Mouse (Mus musculus) G1E (cell line): ENCODE data around the gene Auts2. TPM values are rescaled to one million over a fixed set of nuclear protein-coding genes. Genes with fewer than 3 reads are reported as not detected.

Source experiments
- ATAC-seq: 2 replicates; pipeline ENCODE4 v1.8.0; 2016; ENCODE audit warnings: mild to moderate bottlenecking; ENCODE audit not compliant: insufficient number of reproducible peaks, poor library complexity, low FRiP score, severe bottlenecking; ENCODE audit errors: extremely low read depth
- DNase-seq: peaks from one replicate; pipeline ENCODE4 v3.0.0; 2012; ENCODE audit warnings: low spot score
- H3K27me3 ChIP-seq: 2 replicates; pipeline ENCODE4 v1.6.1; 2012; ENCODE audit warnings: mild to moderate bottlenecking, low read length, inconsistent platforms; ENCODE audit not compliant: insufficient read depth
- H3K36me3 ChIP-seq: replicated peaks from 2 replicates; pipeline ENCODE3; 2012; ENCODE audit warnings: mild to moderate bottlenecking, inconsistent platforms
- H3K4me1 ChIP-seq: 2 replicates; pipeline ENCODE4 v1.6.1; 2012; ENCODE audit warnings: low read depth, low read length, inconsistent platforms, mixed read lengths; ENCODE audit not compliant: insufficient read depth
- H3K4me3 ChIP-seq: 2 replicates; pipeline ENCODE4 v1.5.1; 2012; ENCODE audit warnings: low read depth, mild to moderate bottlenecking, inconsistent platforms, low read length, moderate library complexity, mixed read lengths
- H3K9me3 ChIP-seq: replicated peaks from 2 replicates; pipeline ENCODE4 v1.6.1; 2012; ENCODE audit warnings: inconsistent platforms
- CTCF ChIP-seq: IDR thresholded peaks from 2 replicates; pipeline ENCODE4 v1.5.1; 2012; ENCODE audit warnings: low read depth, low read length, inconsistent platforms, mixed read lengths
- GATA1 ChIP-seq: IDR thresholded peaks from 2 replicates; pipeline ENCODE4 v1.6.1; 2012; ENCODE audit warnings: borderline replicate concordance, low read length, inconsistent platforms, mixed read lengths
- GATA2 ChIP-seq: IDR thresholded peaks from 2 replicates; pipeline ENCODE4 v1.6.1; 2012; ENCODE audit warnings: low read depth, low read length, inconsistent platforms, borderline replicate concordance
- POLR2AphosphoS5 ChIP-seq: IDR thresholded peaks from 2 replicates; pipeline ENCODE4 v1.6.1; 2012; ENCODE audit warnings: low read depth, low read length, inconsistent platforms; ENCODE audit not compliant: insufficient replicate concordance
- TAL1 ChIP-seq: conservative IDR thresholded peaks from 2 replicates; pipeline ENCODE4 v1.6.1; 2012; ENCODE audit warnings: low read depth, low read length, inconsistent platforms, mixed read lengths
- polyA plus RNA-seq: library from polyadenylated mRNA; stranded (reverse); fragments of >175 nt; gene quantifications from 2 replicates; pipeline ENCODE4 v1.2.3, GENCODE M21; 2012
- total RNA-seq, 2 experiments: library from RNA; stranded (forward) in 1 of 2; stranded (reverse) in 1 of 2; fragments of 200-1000 nt in 1 of 2; fragments of >200 nt in 1 of 2; fragmentation: Nextera tagmentation in 1 of 2; gene quantifications; 2 replicates each; pipeline ENCODE4 v1.2.3; 2014 to 2017

Auts2 gene
- total and polyA plus RNA-seq, 3 experiments, result 0.09 to 1.3 (median 0.90) TPM

DNA sequence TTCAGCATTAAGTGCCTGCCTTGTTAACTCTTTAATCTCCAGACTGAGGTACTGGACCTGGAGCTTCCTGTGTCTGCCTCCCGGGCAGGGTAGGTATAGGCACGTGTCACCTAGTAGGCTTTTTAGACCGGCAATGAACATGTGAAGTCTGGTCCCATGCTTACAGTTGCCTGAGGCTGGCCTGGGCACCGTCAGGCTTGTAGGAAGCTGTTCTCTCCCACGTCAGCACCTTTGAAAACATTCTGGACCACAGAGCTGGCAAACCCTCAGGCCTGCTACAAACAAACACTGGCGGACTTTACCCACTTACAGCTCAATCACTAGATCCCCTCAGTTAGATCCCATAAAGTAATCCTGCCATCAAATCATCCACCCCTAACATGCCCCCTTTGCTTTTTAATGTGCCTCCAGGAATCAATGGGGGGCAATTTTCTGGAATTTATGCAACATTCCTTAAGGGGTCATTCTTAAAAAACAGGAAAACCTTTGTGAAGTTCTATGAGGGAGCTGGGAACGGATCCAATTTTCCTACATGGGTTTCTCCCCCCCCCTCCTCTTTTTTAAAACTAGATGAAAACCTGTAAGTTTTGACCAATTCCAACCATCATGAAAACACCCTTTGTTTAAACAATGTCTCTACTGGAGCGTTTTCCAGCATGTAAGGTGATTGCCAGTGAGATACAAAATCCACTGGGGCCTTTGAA lies 692.4 kb downstream of the Auts2 start:
- Histone ChIP-seq H3K4me1 (no peaks in the 10 kb centered on the region), H3K4me3 (no peak overlapping the region), H3K36me3 (no peaks in the 10 kb centered on the region), H3K9me3 (peaks cover 53% of the 10 kb centered on the region), H3K27me3 (no peaks in the 10 kb centered on the region)
- no peak for DNase-seq
- no peak for ATAC-seq
- no peak for TF ChIP-seq GATA2
- no peak for TF ChIP-seq POLR2AphosphoS5
- TF ChIP-seq TAL1, result no peak
- no peak for TF ChIP-seq CTCF
- TF ChIP-seq GATA1, result no peak

- H3K4me1 ChIP-seq, result no peaks in the 10 kb centered on the region
- no peak overlapping the region for H3K4me3 ChIP-seq
- TF ChIP-seq GATA2, result no peak
- no peak for TF ChIP-seq POLR2AphosphoS5
- TF ChIP-seq TAL1, result no peak
- TF ChIP-seq CTCF, result no peak
- TF ChIP-seq GATA1, result no peak
- no peak for DNase-seq
- no peak for ATAC-seq
- H3K9me3 ChIP-seq, result peaks cover 59% of the 10 kb centered on the region
- no peaks in the 10 kb centered on the region for H3K27me3 ChIP-seq
- no peaks in the 10 kb centered on the region for H3K36me3 ChIP-seq
These were observed 693.5 kb downstream of the Auts2 start for GRCm38 (mm10) chr5:131849644-131850043.

DNA sequence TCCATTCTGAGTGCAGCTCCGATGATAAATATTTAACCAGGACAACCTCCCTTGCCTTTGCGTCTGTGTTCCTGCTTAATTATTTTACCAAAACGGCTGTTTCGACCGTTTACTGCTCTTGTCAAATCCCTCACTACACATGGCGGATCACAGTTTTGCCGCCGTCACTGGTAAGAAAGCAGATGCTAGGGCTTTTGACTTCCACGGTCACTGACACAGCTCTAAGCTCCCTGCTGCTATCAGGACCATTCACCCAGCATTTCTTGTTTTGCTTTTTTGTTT lies 698.7 kb downstream of the Auts2 start:
- ATAC-seq (no peak), DNase-seq (no peak)
- no peak overlapping the region for H3K4me3 ChIP-seq
- TF ChIP-seq TAL1 (no peak), GATA2 (no peak), POLR2AphosphoS5 (no peak), GATA1 (no peak), CTCF (no peak)
- H3K9me3 ChIP-seq, result peaks cover 70% of the 10 kb centered on the region
- no peaks in the 10 kb centered on the region for H3K4me1 ChIP-seq
- no peaks in the 10 kb centered on the region for H3K36me3 ChIP-seq
- no peaks in the 10 kb centered on the region for H3K27me3 ChIP-seq

DNA sequence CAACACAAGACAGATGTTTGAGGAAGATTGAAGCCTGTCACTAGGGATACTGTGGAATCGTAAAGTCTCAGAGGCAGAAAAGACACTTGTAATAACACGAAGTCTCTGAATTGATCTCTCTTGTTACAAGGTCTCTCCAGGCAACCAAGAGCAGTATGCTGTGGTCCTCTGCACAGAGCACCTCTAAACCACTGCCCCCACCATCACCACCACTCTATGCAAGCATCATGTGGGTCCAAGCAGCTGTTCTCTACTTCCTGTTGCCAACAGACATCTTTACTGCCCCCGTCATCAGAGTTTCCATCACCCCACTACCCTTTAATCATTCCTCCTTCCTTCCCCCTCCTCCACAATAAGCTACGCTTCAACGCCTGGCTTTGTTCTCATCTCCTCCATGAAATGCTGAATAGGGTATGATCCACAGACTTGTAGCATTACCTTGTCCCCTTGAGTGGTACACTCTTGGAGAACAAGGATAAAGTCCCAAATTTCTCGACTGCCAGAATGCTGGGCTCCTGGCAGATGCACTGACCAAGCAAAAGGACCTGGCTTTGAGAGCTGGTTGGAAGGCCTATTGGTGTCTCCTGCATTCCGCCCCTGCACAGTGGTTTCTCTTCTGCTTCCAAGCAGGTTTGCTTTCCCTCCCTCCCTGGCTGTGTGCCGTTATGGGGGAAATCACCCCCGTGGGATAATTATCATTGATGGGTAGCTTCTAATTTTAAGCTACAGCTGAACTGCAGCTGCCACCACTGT lies 699.2 kb downstream of the Auts2 start:
- Histone ChIP-seq H3K27me3 (no peaks in the 10 kb centered on the region), H3K36me3 (no peaks in the 10 kb centered on the region), H3K9me3 (peaks cover 71% of the 10 kb centered on the region), H3K4me1 (no peaks in the 10 kb centered on the region), H3K4me3 (no peak overlapping the region)
- DNase-seq (no peak), ATAC-seq (no peak)
- TF ChIP-seq CTCF (no peak), TAL1 (no peak), POLR2AphosphoS5 (no peak), GATA2 (no peak), GATA1 (no peak)

DNA sequence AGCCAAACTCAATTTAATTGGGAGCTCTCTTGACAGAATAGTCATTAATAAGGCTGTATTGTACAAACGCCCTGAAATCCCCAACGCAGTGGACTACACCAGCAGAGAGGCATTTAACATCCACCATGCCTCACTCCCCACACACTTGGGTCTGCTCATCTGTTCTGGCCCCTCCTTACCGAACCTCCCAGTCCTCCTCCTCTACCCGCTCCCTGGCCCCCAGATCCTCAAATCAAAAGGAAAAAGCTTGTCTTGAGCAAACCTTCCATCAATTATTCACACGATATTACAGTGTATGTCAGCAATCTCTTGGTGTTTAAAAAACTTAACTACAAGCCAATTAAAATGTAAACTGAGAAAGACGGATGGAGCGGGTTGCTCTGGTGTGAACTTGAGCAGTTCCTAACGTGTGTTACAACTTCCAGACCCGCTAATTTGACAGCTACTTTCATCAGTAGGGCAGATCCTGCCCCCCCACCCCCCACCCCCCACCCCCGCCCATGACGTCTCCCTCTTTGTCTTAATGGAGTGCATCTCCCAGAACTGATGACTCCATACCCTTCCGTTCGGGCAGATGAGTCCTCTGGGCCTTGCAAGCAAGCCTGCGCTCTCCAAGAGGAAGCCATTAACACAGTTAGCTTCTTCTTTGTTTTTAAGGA lies 703.4 kb downstream of the Auts2 start:
- Histone ChIP-seq H3K4me1 (no peaks in the 10 kb centered on the region), H3K9me3 (peaks cover 47% of the 10 kb centered on the region), H3K27me3 (no peaks in the 10 kb centered on the region), H3K36me3 (no peaks in the 10 kb centered on the region), H3K4me3 (no peak overlapping the region)
- no peak for TF ChIP-seq CTCF
- TF ChIP-seq GATA1, result no peak
- no peak for TF ChIP-seq POLR2AphosphoS5
- TF ChIP-seq GATA2, result no peak
- no peak for TF ChIP-seq TAL1
- no peak for DNase-seq
- ATAC-seq, result no peak

DNA sequence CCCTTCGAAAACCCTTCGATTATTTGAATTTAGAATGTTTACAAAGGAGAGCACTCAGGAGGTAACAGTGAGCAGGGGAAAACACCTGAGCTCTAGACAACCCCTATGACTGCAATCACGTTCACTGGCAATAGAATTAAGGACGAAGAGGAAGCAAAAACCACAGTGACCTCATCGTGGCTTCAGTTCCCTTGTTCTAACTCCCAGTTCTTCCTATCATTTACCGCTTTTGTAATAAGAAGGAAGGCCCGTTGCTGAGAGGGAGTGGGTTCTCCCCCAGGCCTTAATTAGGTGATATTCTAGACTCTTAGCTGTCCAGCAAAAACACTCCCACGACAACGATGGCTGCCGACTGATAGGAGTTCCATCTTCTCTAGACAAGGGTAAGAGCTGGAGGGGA lies 704.1 kb downstream of the Auts2 start:
- ATAC-seq (no peak), DNase-seq (no peak)
- no peaks in the 10 kb centered on the region for H3K36me3 ChIP-seq
- TF ChIP-seq GATA2 (no peak), TAL1 (no peak), GATA1 (no peak)
- H3K27me3 ChIP-seq, result no peaks in the 10 kb centered on the region
- peaks cover 48% of the 10 kb centered on the region for H3K9me3 ChIP-seq
- no peaks in the 10 kb centered on the region for H3K4me1 ChIP-seq
- no peak overlapping the region for H3K4me3 ChIP-seq
